Mouse (Mus musculus) CH12.LX (cell line): ENCODE measurements around the gene Ccdc194. TPM values are rescaled to one million over a fixed set of nuclear protein-coding genes. Genes with fewer than 3 reads are reported as not detected.

Experiments used
- DNase-seq: peaks from one replicate; pipeline ENCODE4 v3.0.0-alpha.2; 2013; ENCODE audit errors: extremely low read depth
- H3K27ac ChIP-seq: 2 replicates; pipeline ENCODE4 v1.5.1; 2012; ENCODE audit warnings: low read depth, mild to moderate bottlenecking, control low read depth, moderate library complexity; ENCODE audit not compliant: insufficient read depth
- H3K27me3 ChIP-seq: replicated peaks from 2 replicates; pipeline ENCODE3; 2012; ENCODE audit warnings: inconsistent platforms
- H3K36me3 ChIP-seq, 2 experiments: replicated peaks in 1 of 2; 2 replicates each; pipeline versions ENCODE3 to v1.6.1; 2012; ENCODE audit warnings: inconsistent platforms in 1 of 2, low read length in 1 of 2, mild to moderate bottlenecking in 1 of 2, mixed read lengths in 1 of 2, moderate library complexity in 1 of 2; ENCODE audit not compliant: control insufficient read depth in 1 of 2, insufficient read depth in 1 of 2
- H3K4me1 ChIP-seq, 2 experiments: 2 replicates each; pipeline ENCODE4 v1.6.1; 2012; ENCODE audit warnings: inconsistent platforms in 1 of 2, moderate library complexity in 1 of 2; ENCODE audit not compliant: insufficient read depth in 2 of 2, control insufficient read depth in 1 of 2
- H3K4me2 ChIP-seq: 2 replicates; pipeline ENCODE4 v1.6.1; 2012; ENCODE audit warnings: low read depth, mild to moderate bottlenecking, control low read depth; ENCODE audit not compliant: poor library complexity, insufficient read depth, severe bottlenecking
- H3K4me3 ChIP-seq, 3 experiments: fragments of 150-350 bp in 1 of 3; sonication (generic) in 1 of 3; replicated peaks in 1 of 3; 2 replicates each; pipeline versions ENCODE3 to v1.5.1; 2011 to 2012; ENCODE audit warnings: low read depth in 2 of 3, low read length in 2 of 3, mild to moderate bottlenecking in 2 of 3, moderate library complexity in 2 of 3, control low read depth in 1 of 3, improper control_type of control experiment in 1 of 3, inconsistent platforms in 1 of 3, mixed read lengths in 1 of 3; ENCODE audit not compliant: poor library complexity in 1 of 3
- H3K79me2 ChIP-seq: replicated peaks from 2 replicates; pipeline ENCODE4 v1.6.1; 2012; ENCODE audit warnings: mild to moderate bottlenecking, moderate library complexity; ENCODE audit not compliant: control insufficient read depth, poor library complexity, insufficient read depth, severe bottlenecking; ENCODE audit errors: extremely low read depth
- H3K9ac ChIP-seq: 2 replicates; pipeline ENCODE4 v1.6.1; 2012; ENCODE audit warnings: low read depth, mild to moderate bottlenecking, control low read depth, moderate library complexity; ENCODE audit not compliant: insufficient read depth
- H3K9me3 ChIP-seq: replicated peaks from 2 replicates; pipeline ENCODE3; 2012; ENCODE audit warnings: low read length, inconsistent platforms, mixed read lengths
- CHD1 ChIP-seq: IDR thresholded peaks from 2 replicates; pipeline ENCODE4 v1.6.1; 2012; ENCODE audit warnings: low read depth, low read length, improper control_type of control experiment, inconsistent platforms
- ELF1 ChIP-seq: IDR thresholded peaks from 2 replicates; pipeline ENCODE4 v1.6.1; 2014; ENCODE audit warnings: low read depth, mild to moderate bottlenecking, inconsistent platforms, low read length, improper control_type of control experiment
- ETS1 ChIP-seq: conservative IDR thresholded peaks from 2 replicates; pipeline ENCODE4 v1.6.1; 2012; ENCODE audit warnings: low read depth, mild to moderate bottlenecking, inconsistent platforms, low read length, improper control_type of control experiment, moderate library complexity
- GABPA ChIP-seq: IDR thresholded peaks from 2 replicates; pipeline ENCODE4 v1.6.1; 2012; ENCODE audit warnings: low read depth, low read length, improper control_type of control experiment, inconsistent platforms; ENCODE audit not compliant: insufficient replicate concordance
- HCFC1 ChIP-seq: IDR thresholded peaks from 2 replicates; pipeline ENCODE4 v1.6.1; 2012; ENCODE audit warnings: low read depth, mild to moderate bottlenecking, inconsistent platforms, low read length, improper control_type of control experiment
- IRF4 ChIP-seq: IDR thresholded peaks from 2 replicates; pipeline ENCODE4 v1.6.1; 2014; ENCODE audit warnings: low read depth, mild to moderate bottlenecking, inconsistent platforms, low read length, improper control_type of control experiment
- JUN ChIP-seq: IDR thresholded peaks from 2 replicates; pipeline ENCODE4 v1.6.1; 2011; ENCODE audit warnings: low read depth, mild to moderate bottlenecking, low read length, improper control_type of control experiment, moderate library complexity; ENCODE audit not compliant: insufficient read depth
- KAT2A ChIP-seq: IDR thresholded peaks from 2 replicates; pipeline ENCODE4 v1.6.1; 2012; ENCODE audit warnings: low read length, improper control_type of control experiment, inconsistent platforms; ENCODE audit not compliant: insufficient replicate concordance
- MAFK ChIP-seq: IDR thresholded peaks from 2 replicates; pipeline ENCODE4 v1.6.1; 2011; ENCODE audit warnings: low read length, improper control_type of control experiment; ENCODE audit not compliant: insufficient replicate concordance
- MAX ChIP-seq: IDR thresholded peaks from 2 replicates; pipeline ENCODE4 v1.6.1; 2011; ENCODE audit warnings: low read length, improper control_type of control experiment
- MAZ ChIP-seq: IDR thresholded peaks from 2 replicates; pipeline ENCODE4 v1.6.1; 2012; ENCODE audit warnings: low read depth, mild to moderate bottlenecking, inconsistent platforms, low read length, improper control_type of control experiment, moderate library complexity
- MEF2A ChIP-seq: IDR thresholded peaks from 2 replicates; pipeline ENCODE4 v1.6.1; 2014; ENCODE audit warnings: low read depth, mild to moderate bottlenecking, inconsistent platforms, low read length, improper control_type of control experiment, borderline replicate concordance
- MXI1 ChIP-seq: IDR thresholded peaks from 2 replicates; pipeline ENCODE4 v1.6.1; 2011; ENCODE audit warnings: mild to moderate bottlenecking, low read depth, low read length, improper control_type of control experiment
- NRF1 ChIP-seq: IDR thresholded peaks from 2 replicates; pipeline ENCODE4 v1.6.1; 2014; ENCODE audit warnings: low read depth, mild to moderate bottlenecking, inconsistent platforms, low read length, improper control_type of control experiment, moderate library complexity
- PAX5 ChIP-seq: IDR thresholded peaks from 2 replicates; pipeline ENCODE4 v1.6.1; 2012; ENCODE audit warnings: low read length, inconsistent platforms, mixed read lengths
- POLR2A ChIP-seq: IDR thresholded peaks from 2 replicates; pipeline ENCODE4 v1.6.1; 2011; ENCODE audit warnings: low read depth, mild to moderate bottlenecking, improper control_type of control experiment, low read length
- RAD21 ChIP-seq: IDR thresholded peaks from 2 replicates; pipeline ENCODE4 v1.6.1; 2011; ENCODE audit warnings: low read depth, mild to moderate bottlenecking, low read length, improper control_type of control experiment, moderate library complexity
- RCOR1 ChIP-seq: conservative IDR thresholded peaks from 2 replicates; pipeline ENCODE4 v1.6.1; 2012; ENCODE audit warnings: low read depth, mild to moderate bottlenecking, inconsistent platforms, low read length, improper control_type of control experiment
- SMC3 ChIP-seq: IDR thresholded peaks from 2 replicates; pipeline ENCODE4 v1.6.1; 2011; ENCODE audit warnings: low read depth, low read length, improper control_type of control experiment
- TBP ChIP-seq: conservative IDR thresholded peaks from 2 replicates; pipeline ENCODE4 v1.6.1; 2011; ENCODE audit warnings: low read depth, low read length, improper control_type of control experiment
- TCF12 ChIP-seq: IDR thresholded peaks from 2 replicates; pipeline ENCODE4 v1.6.1; 2014; ENCODE audit warnings: low read depth, mild to moderate bottlenecking, inconsistent platforms, low read length, improper control_type of control experiment
- UBTF ChIP-seq: IDR thresholded peaks from 2 replicates; pipeline ENCODE4 v1.6.1; 2012; ENCODE audit warnings: low read depth, mild to moderate bottlenecking, inconsistent platforms, low read length, improper control_type of control experiment, moderate library complexity
- USF1 ChIP-seq: IDR thresholded peaks from 2 replicates; pipeline ENCODE4 v1.6.1; 2014; ENCODE audit warnings: low read depth, mild to moderate bottlenecking, inconsistent platforms, low read length, improper control_type of control experiment
- USF2 ChIP-seq: conservative IDR thresholded peaks from 2 replicates; pipeline ENCODE4 v1.6.1; 2011; ENCODE audit warnings: low read depth, low read length, improper control_type of control experiment
- dilution Hi-C: fragments of 300-500 bp; cut with MboI; formaldehyde crosslinking; loops from 2 replicates; pipeline ENCODE4 v1.14.3; 2020; ENCODE audit warnings: low sequenced_read_pairs; ENCODE audit not compliant: extremely low pct_unique_long_range_greater_than_20kb, extremely low pct_ligation_motif_present
- in situ Hi-C: fragments of 300-500 bp; cut with MboI; formaldehyde crosslinking; loops from 3 replicates; pipeline ENCODE4 v1.14.3; 2019; ENCODE audit warnings: low sequenced_read_pairs, low pct_ligation_motif_present, low pct_unique_long_range_greater_than_20kb, mixed read lengths
- polyA plus RNA-seq: library from polyadenylated mRNA; unstranded; fragments of >175 nt; gene quantifications from 2 replicates; pipeline ENCODE4 v1.2.1, GENCODE M21; 2012; ENCODE audit warnings: low read depth; ENCODE audit not compliant: insufficient read length
- total RNA-seq, 2 experiments: library from RNA; depleted of rRNA; stranded (reverse); fragments of 300-350 nt in 1 of 2; fragments of >200 nt in 1 of 2; gene quantifications; 2 replicates each; pipeline ENCODE4 v1.2.3; 2012 to 2014

The Ccdc194 gene
- total and polyA plus RNA-seq, 3 experiments = not detected

DNA sequence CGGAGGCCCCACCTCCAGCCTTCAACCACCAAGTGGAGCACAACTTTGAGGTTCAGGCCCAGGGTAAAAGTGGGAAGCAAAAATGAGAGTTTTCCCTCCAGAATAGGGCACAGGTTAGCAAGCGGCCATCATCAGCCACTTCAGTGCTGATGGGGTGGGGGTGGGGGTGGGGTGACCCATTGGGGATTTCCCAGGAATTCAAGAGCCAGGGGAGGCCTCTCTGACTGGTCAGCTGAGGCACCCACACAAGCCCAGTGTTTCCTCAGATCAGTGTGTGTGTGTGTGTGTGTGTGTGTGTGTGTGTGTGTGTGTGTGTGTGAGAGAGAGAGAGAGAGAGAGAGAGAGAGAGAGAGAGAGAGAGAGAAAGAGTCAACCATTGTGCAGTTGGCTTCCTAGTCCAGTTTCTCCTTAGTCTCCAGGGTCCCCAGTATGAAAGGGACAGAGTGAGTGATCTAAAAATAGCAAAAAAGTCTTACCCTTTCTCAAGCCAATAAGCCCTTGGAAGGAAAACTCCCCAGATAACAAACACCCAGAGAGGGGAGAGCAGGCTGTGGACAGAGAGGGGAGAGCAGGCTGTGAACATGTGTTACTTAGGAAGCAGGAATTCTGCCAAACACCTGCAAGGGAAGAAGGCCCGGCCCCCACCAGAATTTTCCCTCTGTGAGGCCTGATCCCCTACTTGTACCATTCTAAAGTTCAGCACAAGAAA lies 1.8 kb upstream of the Ccdc194 start (continued):
- no peak for TF ChIP-seq USF2
- TF ChIP-seq MAFK = 0 out of 2 replicates have a peak, but pooled peaks have one; percentile 16
- TF ChIP-seq UBTF = no peak
- no peak for TF ChIP-seq RCOR1
- no peak for TF ChIP-seq CHD1
- no peak for TF ChIP-seq MXI1
- peak; percentile 46; the same call in 1 of the 2 replicates for TF ChIP-seq IRF4
- TF ChIP-seq ELF1 = no peak
- TF ChIP-seq JUN = no peak
- TF ChIP-seq TBP = no peak
- peak; percentile 10; the same call in 1 of the 2 replicates for TF ChIP-seq USF1
- 0 out of 2 replicates have a peak, but pooled peaks have one; percentile 17 for TF ChIP-seq TCF12

DNA sequence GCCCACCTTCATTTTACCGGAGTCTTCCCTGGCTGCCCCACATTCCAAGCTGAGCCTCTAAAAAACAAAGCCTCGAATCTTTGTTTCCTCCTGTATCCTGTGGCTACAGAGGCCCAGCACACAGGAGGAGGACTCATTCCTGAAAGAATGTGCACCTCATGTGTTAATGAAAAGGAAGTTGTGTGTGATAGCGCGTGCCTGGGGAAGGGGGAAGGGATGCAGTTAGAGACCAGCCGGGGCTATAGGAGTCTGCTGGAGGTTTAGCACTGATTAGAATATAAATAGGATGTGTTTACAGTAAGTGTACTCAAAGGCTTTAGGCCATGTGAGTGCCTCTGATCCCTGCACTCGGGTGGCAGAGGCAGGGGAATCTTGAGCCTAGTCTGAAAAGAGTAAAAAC lies 761 bp upstream of the Ccdc194 start:
- DNase-seq = no peak
- no peak overlapping the region for H3K27ac ChIP-seq
- dilution Hi-C loops = no loop called here
- H3K4me1 ChIP-seq = peaks cover 24 to 49% of the 10 kb centered on the region in 2 experiments
- no peaks in the 10 kb centered on the region for H3K27me3 ChIP-seq
- H3K36me3 ChIP-seq = no peaks in the 10 kb centered on the region
- no peak for TF ChIP-seq ETS1
- TF ChIP-seq MAZ = no peak
- TF ChIP-seq USF2 = no peak
- TF ChIP-seq KAT2A = no peak
- no peak for TF ChIP-seq RCOR1
- TF ChIP-seq UBTF = no peak
- TF ChIP-seq NRF1 = no peak
- TF ChIP-seq SMC3 = no peak
- TF ChIP-seq RAD21 = no peak
- no peak for TF ChIP-seq IRF4
- TF ChIP-seq MEF2A = no peak
- TF ChIP-seq PAX5 = no peak
- TF ChIP-seq GABPA = no peak
- no peak for TF ChIP-seq POLR2A
- no peak for TF ChIP-seq JUN
- TF ChIP-seq TCF12 = no peak
- TF ChIP-seq HCFC1 = no peak
- TF ChIP-seq MAX = no peak
- H3K9me3 ChIP-seq = no peaks in the 10 kb centered on the region
- H3K9ac ChIP-seq = no peak overlapping the region
- no peak overlapping the region for H3K4me2 ChIP-seq
- H3K4me3 ChIP-seq = no peak overlapping the region
- no peaks in the 10 kb centered on the region for H3K79me2 ChIP-seq
- in situ Hi-C loops = no loop called here
